Mouse (Mus musculus) bone marrow macrophage, adult 2 months (primary cell): Measurements from ENCODE around the gene Copb2.

ENCODE experiments used
- CTCF ChIP-seq: IDR thresholded peaks from 2 replicates; pipeline ENCODE4 v1.5.1; 2012; ENCODE audit warnings: low read depth, mild to moderate bottlenecking, low read length, moderate library complexity
- POLR2A ChIP-seq: IDR thresholded peaks from 2 replicates; pipeline ENCODE4 v1.6.1; 2012; ENCODE audit warnings: mild to moderate bottlenecking, low read depth, low read length, borderline replicate concordance

- TF ChIP-seq POLR2A = no peak
- no peak for TF ChIP-seq CTCF
Measured at GRCm38 (mm10) chr9:98530999-98531398, 32.5 kb upstream of the Copb2 start.
